Mouse (Mus musculus) lung, postnatal 0 days (tissue): Measurements from ENCODE around the gene E2f4. TPM values are rescaled to one million over a fixed set of nuclear protein-coding genes. Genes with fewer than 3 reads are reported as not detected.

Source experiments
- ATAC-seq: fragments of 200-750 bp; cut with Nextera tagmentation; 2 replicates; pipeline ENCODE4 v1.8.0; 2017; ENCODE audit warnings: moderate library complexity
- DNase-seq: peaks from one replicate; pipeline ENCODE4 v3.0.0-alpha.2; 2016; ENCODE audit warnings: low spot score
- H3K27ac ChIP-seq: fragments of 300-500 bp; sonication (generic); 2 replicates; pipeline ENCODE4 v1.5.1; 2014; ENCODE audit warnings: antibody characterized with exemption, mild to moderate bottlenecking, low read length, mixed read lengths
- H3K27me3 ChIP-seq: fragments of 300-500 bp; sonication (generic); replicated peaks from 2 replicates; pipeline ENCODE4 v1.6.1; 2014; ENCODE audit warnings: low read length, mixed read lengths; ENCODE audit not compliant: insufficient read depth
- H3K36me3 ChIP-seq: fragments of 300-500 bp; sonication (generic); 2 replicates; pipeline ENCODE4 v1.6.1; 2014; ENCODE audit warnings: low read length, mixed read lengths; ENCODE audit not compliant: insufficient read depth
- H3K4me1 ChIP-seq: fragments of 300-500 bp; sonication (generic); 2 replicates; pipeline ENCODE4 v1.6.1; 2014; ENCODE audit warnings: antibody characterized with exemption, low read depth, low read length, mixed read lengths; ENCODE audit not compliant: insufficient read depth
- H3K4me2 ChIP-seq: fragments of 300-500 bp; sonication (generic); replicated peaks from 2 replicates; pipeline ENCODE4 v1.6.1; 2014; ENCODE audit warnings: low read depth, mild to moderate bottlenecking, low read length, moderate library complexity, mixed read lengths
- H3K4me3 ChIP-seq: fragments of 300-500 bp; sonication (generic); 2 replicates; pipeline ENCODE4 v1.5.1; 2014; ENCODE audit warnings: low read depth, low read length
- H3K9ac ChIP-seq: fragments of 300-500 bp; sonication (generic); replicated peaks from 2 replicates; pipeline ENCODE4 v1.6.1; 2014; ENCODE audit warnings: low read depth, mild to moderate bottlenecking
- H3K9me3 ChIP-seq: fragments of 300-500 bp; sonication (generic); 2 replicates; pipeline ENCODE4 v1.6.1; 2016; ENCODE audit warnings: low read length, mixed read lengths
- CTCF ChIP-seq: IDR thresholded peaks from 2 replicates; pipeline ENCODE4 v1.5.1; 2016; ENCODE audit warnings: antibody characterized with exemption, mild to moderate bottlenecking
- EP300 ChIP-seq: IDR thresholded peaks from 2 replicates; pipeline ENCODE4 v1.6.1; 2016; ENCODE audit warnings: antibody characterized with exemption, mild to moderate bottlenecking, control low read depth
- WGBS: fragments of 180-500 bp; shearing (Covaris S2); extraction: QIAGEN DNeasy Blood & Tissue Kit; methylation state at CpG from one replicate; pipeline ENCODE4 v1.1.7; 2014; 5-methylcytosine and 5-hydroxymethylcytosine counted together
- polyA plus RNA-seq: library from polyadenylated mRNA; unstranded; fragments of >200 nt; fragmentation: Nextera tagmentation; extraction: Ambion mirVana; gene quantifications from 2 replicates; pipeline ENCODE4 v1.2.1, GENCODE M21; 2015

Gene E2f4
- 29.8 and 32.7 TPM in 2 replicates for polyA plus RNA-seq

- peak within 1 kb of the TSS; percentile 81 for H3K4me2 ChIP-seq
- H3K27me3 ChIP-seq, result no peaks in the 10 kb centered on the region
- peak within 1 kb of the TSS; percentile 93 for H3K4me3 ChIP-seq
- peak; percentile 96 for DNase-seq
- WGBS, result under 1% methylated on average over 55 of the region's 58 CpGs
- no peaks in the 10 kb centered on the region for H3K9me3 ChIP-seq
- peak; percentile 93 for ATAC-seq
- peaks cover 9% of the 10 kb centered on the region; the same call in 1 of the 2 replicates for H3K4me1 ChIP-seq
- H3K36me3 ChIP-seq, result peaks cover 17% of the 10 kb centered on the region
- TF ChIP-seq EP300 (peak; percentile 25; the same call in 1 of the 2 replicates), CTCF (0 out of 2 replicates have a peak, but pooled peaks have one; percentile 1)
- peak within 1 kb of the TSS; percentile 85 for H3K27ac ChIP-seq
- H3K9ac ChIP-seq, result peak within 1 kb of the TSS; percentile 92
These were observed at the start of gene E2f4 for GRCm38 (mm10) chr8:105297511-105298192. Gene E2f4 (plus strand): TSS chr8:105297663.

- peak; percentile 14; the same call in 1 of the 2 replicates for ATAC-seq
- no peak for TF ChIP-seq CTCF
- TF ChIP-seq EP300, result no peak
- H3K27me3 ChIP-seq, result no peaks in the 10 kb centered on the region
- no peaks in the 10 kb centered on the region for H3K9me3 ChIP-seq
- no peak for DNase-seq
- peaks cover 45% of the 10 kb centered on the region for H3K36me3 ChIP-seq
- H3K27ac ChIP-seq, result no peak overlapping the region
- no peak overlapping the region for H3K4me2 ChIP-seq
- H3K9ac ChIP-seq, result no peak overlapping the region
- H3K4me3 ChIP-seq, result no peak overlapping the region
- peaks cover 4% of the 10 kb centered on the region; the same call in 1 of the 2 replicates for H3K4me1 ChIP-seq
- WGBS, result 74% methylated on average over 6 of the region's 6 CpGs
These were observed 45.5 kb upstream of the E2f4 start for GRCm38 (mm10) chr8:105251954-105252353.

- TF ChIP-seq CTCF (no peak), EP300 (no peak)
- Histone ChIP-seq H3K27ac (no peak overlapping the region), H3K4me2 (no peak overlapping the region), H3K9me3 (no peaks in the 10 kb centered on the region), H3K4me1 (peaks cover 4% of the 10 kb centered on the region; the same call in 1 of the 2 replicates), H3K4me3 (no peak overlapping the region), H3K36me3 (peaks cover 39% of the 10 kb centered on the region), H3K27me3 (no peaks in the 10 kb centered on the region), H3K9ac (no peak overlapping the region)
- 80% methylated on average over 10 of the region's 10 CpGs for WGBS
- DNase-seq (no peak), ATAC-seq (no peak)
These were observed 44.6 kb upstream of the E2f4 start for GRCm38 (mm10) chr8:105252680-105253537.

- Histone ChIP-seq H3K4me2 (peak overlapping the region; percentile 99), H3K4me1 (peaks cover 4% of the 10 kb centered on the region; the same call in 1 of the 2 replicates), H3K9me3 (no peaks in the 10 kb centered on the region), H3K9ac (0 out of 2 replicates have a peak overlapping the region, but pooled peaks have one; percentile 32), H3K27ac (no peak overlapping the region), H3K4me3 (peak overlapping the region; percentile 59), H3K36me3 (peaks cover 36% of the 10 kb centered on the region), H3K27me3 (no peaks in the 10 kb centered on the region)
- TF ChIP-seq CTCF, result no peak
- TF ChIP-seq EP300, result no peak
- WGBS, result 40% methylated on average over 20 of the region's 20 CpGs
- DNase-seq, result no peak
- ATAC-seq, result no peak
These were observed 43.7 kb upstream of the E2f4 start for GRCm38 (mm10) chr8:105253766-105254151.

GRCm38 (mm10) chr8:105254152-105254965 lies 43.1 kb upstream of the E2f4 start:
- 0 out of 2 replicates have a peak, but pooled peaks cover 5% of the 10 kb centered on the region for H3K27me3 ChIP-seq
- H3K4me1 ChIP-seq, result peaks cover 9% of the 10 kb centered on the region
- H3K9me3 ChIP-seq, result no peaks in the 10 kb centered on the region
- H3K9ac ChIP-seq, result peak overlapping the region; percentile 32
- peak overlapping the region; percentile 82 for H3K27ac ChIP-seq
- TF ChIP-seq CTCF (peak; percentile 90), EP300 (no peak)
- DNase-seq, result peak; percentile 89
- peak overlapping the region; percentile 99 for H3K4me2 ChIP-seq
- peak; percentile 83 for ATAC-seq
- 1% methylated on average over 72 of the region's 74 CpGs for WGBS
- H3K4me3 ChIP-seq, result peak overlapping the region; percentile 59
- peaks cover 30% of the 10 kb centered on the region for H3K36me3 ChIP-seq
